In the genomic region with DNA sequence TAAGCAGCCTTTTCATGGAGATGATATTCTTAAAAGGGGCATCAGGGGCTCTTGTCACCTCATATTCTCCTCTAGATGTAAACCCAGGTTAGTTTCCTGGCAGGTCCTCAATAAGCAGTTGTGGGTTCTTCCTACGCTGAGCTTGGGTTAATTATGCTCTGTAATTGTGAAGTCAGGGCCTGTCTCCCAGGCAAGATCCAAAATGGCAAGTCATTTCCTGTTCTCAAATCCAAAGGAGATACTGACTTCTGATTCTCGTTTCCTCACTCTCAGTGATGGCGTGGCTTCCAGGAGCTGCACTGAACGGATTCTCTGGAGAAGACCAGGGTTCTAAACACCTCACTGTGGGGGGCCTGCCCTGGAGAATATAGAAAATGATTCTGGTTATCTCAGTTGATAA, we compare ENCODE assay signal across 27 mouse cellular contexts.
DNase-seq lines count a peak whose midpoint lies in the region; ATAC-seq lines count a peak whose summit lies in the region.
"Had no signal": no experiment of that assay in that cellular context is flagged by ENCODE, and none has a peak within 500 bp of the region (broad histone marks: within the 10 kb centered on the region; RNA-seq: fewer than 3 reads in every experiment).

No protein-coding gene starts in this region.

- 37% methylated on average over 4 of the region's 4 CpGs for WGBS in heart, embryonic 13.5 days
- WGBS in kidney, embryonic 15.5 days, result 56% methylated on average over 4 of the region's 4 CpGs
- 52% methylated on average over 4 of the region's 4 CpGs for WGBS in limb, embryonic 10.5 days

- H3K27ac ChIP-seq in heart, embryonic 13.5 days (replicated peaks), result peak overlapping the region; percentile 45; the same call in 1 of the 2 replicates
- peak overlapping the region; percentile 39; the same call in 1 of the 2 replicates for H3K27ac ChIP-seq in kidney, embryonic 15.5 days
- H3K27ac ChIP-seq in limb, embryonic 10.5 days, result peak overlapping the region; percentile 59
- H3K27ac ChIP-seq: embryonic facial prominence, embryonic 10.5 days; forebrain, embryonic 10.5 days; intestine, embryonic 15.5 days; liver, embryonic 12.5 days had no signal

- H3K36me3 ChIP-seq in heart, embryonic 13.5 days, result no peaks in the 10 kb centered on the region
- no peaks in the 10 kb centered on the region for H3K36me3 ChIP-seq in kidney, embryonic 15.5 days
- H3K36me3 ChIP-seq in limb, embryonic 10.5 days, result no peaks in the 10 kb centered on the region
- H3K36me3 ChIP-seq: embryonic facial prominence, embryonic 10.5 days; forebrain, embryonic 10.5 days; G1E; intestine, embryonic 15.5 days; limb, embryonic 13.5 days; liver, embryonic 12.5 days had no signal

- no peaks in the 10 kb centered on the region for H3K27me3 ChIP-seq in heart, embryonic 13.5 days (replicated peaks)
- H3K27me3 ChIP-seq in kidney, embryonic 15.5 days, result no peaks in the 10 kb centered on the region
- H3K27me3 ChIP-seq in limb, embryonic 10.5 days (ENCODE audit: low read depth, poor library complexity, severe bottlenecking), result no peaks in the 10 kb centered on the region
- H3K27me3 ChIP-seq: CH12.LX; intestine, embryonic 15.5 days; limb, embryonic 13.5 days; liver, embryonic 12.5 days had no signal

- DNase-seq in heart, postnatal 10 days, result no peak
- no peak for DNase-seq in kidney, postnatal 14 days
- DNase-seq in 416B (ENCODE audit: low read depth), result peak; percentile 17
- DNase-seq in limb, embryonic 10.5 days (ENCODE audit: low spot score), result no peak
- DNase-seq in retina, embryonic 14.5 days (ENCODE audit: low spot score), result no peak
- no peak for DNase-seq in spleen, postnatal 14 days (ENCODE audit: low spot score in 2 of 2)
- DNase-seq: adrenal gland, postnatal 36 days; B cell, adult 2 months; cerebellum, adult 11 months; cerebellum, adult 9-11 months; gastrocnemius, postnatal 25 days; heart, postnatal 4 days; kidney, adult 8-10 months; lung, postnatal 10 days had no signal

- H3K9ac ChIP-seq in heart, embryonic 13.5 days, result no peak overlapping the region
- no peak overlapping the region for H3K9ac ChIP-seq in kidney, embryonic 15.5 days
- H3K9ac ChIP-seq: forebrain, postnatal 0 days; intestine, embryonic 15.5 days; limb, embryonic 13.5 days; liver, embryonic 12.5 days had no signal

- no peak overlapping the region for H3K4me3 ChIP-seq in heart, embryonic 13.5 days
- no peak overlapping the region for H3K4me3 ChIP-seq in kidney, embryonic 15.5 days (replicated peaks)
- H3K4me3 ChIP-seq in limb, embryonic 10.5 days, result no peak overlapping the region
- H3K4me3 ChIP-seq: embryonic facial prominence, embryonic 10.5 days; forebrain, embryonic 10.5 days; intestine, embryonic 15.5 days; limb, embryonic 13.5 days; liver, embryonic 12.5 days had no signal

- peaks cover 17% of the 10 kb centered on the region for H3K4me1 ChIP-seq in heart, embryonic 13.5 days
- peaks cover 21% of the 10 kb centered on the region for H3K4me1 ChIP-seq in kidney, embryonic 15.5 days
- H3K4me1 ChIP-seq in limb, embryonic 10.5 days, result peaks cover 59% of the 10 kb centered on the region
- H3K4me1 ChIP-seq: forebrain, embryonic 10.5 days; intestine, embryonic 15.5 days; liver, embryonic 12.5 days had no signal

- no peaks in the 10 kb centered on the region for H3K9me3 ChIP-seq in heart, embryonic 13.5 days
- no peaks in the 10 kb centered on the region for H3K9me3 ChIP-seq in kidney, embryonic 15.5 days (replicated peaks)
- no peaks in the 10 kb centered on the region for H3K9me3 ChIP-seq in limb, embryonic 10.5 days (replicated peaks)
- H3K9me3 ChIP-seq: embryonic facial prominence, embryonic 10.5 days; forebrain, embryonic 10.5 days; G1E; intestine, embryonic 15.5 days; limb, embryonic 13.5 days; liver, embryonic 12.5 days had no signal

- no peak for ATAC-seq in heart, embryonic 13.5 days (ENCODE audit: extremely low read depth, insufficient number of reproducible peaks, low FRiP score, low TSS enrichment)
- no peak for ATAC-seq in kidney, embryonic 15.5 days (replicated peaks; ENCODE audit: low FRiP score)
- ATAC-seq: forebrain, postnatal 0 days; hindbrain, embryonic 16.5 days; intestine, embryonic 15.5 days; liver, embryonic 12.5 days; Patski had no signal

- intact Hi-C loops in heart, postnatal 10 days (cut with DNase I), result no loop called here

- no peak overlapping the region for H3K4me2 ChIP-seq in heart, embryonic 13.5 days
- no peak overlapping the region for H3K4me2 ChIP-seq in kidney, embryonic 15.5 days
- H3K4me2 ChIP-seq: intestine, embryonic 15.5 days; limb, embryonic 13.5 days; liver, embryonic 12.5 days; midbrain, embryonic 11.5 days had no signal
